Mouse (Mus musculus) liver, embryonic 11.5 days (tissue): ENCODE results near the gene Olfr766-ps1. TPM values are rescaled to one million over a fixed set of nuclear protein-coding genes. Genes with fewer than 3 reads are reported as not detected.

Experiments
- ATAC-seq: fragments of 200-750 bp; cut with Nextera tagmentation; replicated peaks from 2 replicates; pipeline ENCODE4 v1.8.0; 2017; ENCODE audit warnings: moderate number of reproducible peaks, mild to moderate bottlenecking, moderate TSS enrichment, moderate library complexity; ENCODE audit not compliant: low FRiP score
- DNase-seq: peaks from one replicate; pipeline ENCODE4 v3.0.0-alpha.2; 2017; ENCODE audit warnings: low spot score
- H3K27ac ChIP-seq: fragments of 300-500 bp; sonication (generic); 2 replicates; pipeline ENCODE4 v1.5.1; 2014; ENCODE audit warnings: mild to moderate bottlenecking, low read depth, low read length, control low read depth
- H3K27me3 ChIP-seq: fragments of 300-500 bp; sonication (generic); replicated peaks from 2 replicates; pipeline ENCODE4 v1.6.1; 2014; ENCODE audit warnings: low read length, mixed read lengths; ENCODE audit not compliant: control insufficient read depth, insufficient read depth
- H3K36me3 ChIP-seq: fragments of 300-500 bp; sonication (generic); 2 replicates; pipeline ENCODE4 v1.6.1; 2014; ENCODE audit warnings: mild to moderate bottlenecking, low read length, moderate library complexity, mixed read lengths; ENCODE audit not compliant: control insufficient read depth, insufficient read depth
- H3K4me1 ChIP-seq: fragments of 300-500 bp; sonication (generic); replicated peaks from 2 replicates; pipeline ENCODE4 v1.6.1; 2014; ENCODE audit warnings: low read length, mixed read lengths; ENCODE audit not compliant: control insufficient read depth, insufficient read depth
- H3K4me2 ChIP-seq: fragments of 300-500 bp; sonication (generic); 2 replicates; pipeline ENCODE4 v1.6.1; 2014; ENCODE audit warnings: mild to moderate bottlenecking, control low read depth, moderate library complexity
- H3K4me3 ChIP-seq: fragments of 300-500 bp; sonication (generic); 2 replicates; pipeline ENCODE4 v1.5.1; 2014; ENCODE audit warnings: low read depth, low read length, control low read depth
- H3K9ac ChIP-seq: fragments of 300-500 bp; sonication (generic); 2 replicates; pipeline ENCODE4 v1.6.1; 2014; ENCODE audit warnings: low read depth, low read length, control low read depth
- H3K9me3 ChIP-seq: fragments of 300-500 bp; sonication (generic); 2 replicates; pipeline ENCODE4 v1.6.1; 2016; ENCODE audit warnings: low read length, inconsistent platforms, mixed read lengths; ENCODE audit not compliant: control insufficient read depth
- WGBS: fragments of 180-500 bp; shearing (Covaris S2); extraction: QIAGEN DNeasy Blood & Tissue Kit; methylation state at CpG from one replicate; pipeline ENCODE4 v1.1.7; 2014; 5-methylcytosine and 5-hydroxymethylcytosine counted together
- polyA plus RNA-seq: library from polyadenylated mRNA; unstranded; fragments of >200 nt; fragmentation: Nextera tagmentation; extraction: Ambion mirVana; gene quantifications from 2 replicates; pipeline ENCODE4 v1.2.1, GENCODE M21; 2014

Olfr766-ps1 gene
- polyA plus RNA-seq, 1 experiment from 2014 or later, result not detected

- Histone ChIP-seq H3K36me3 (no peaks in the 10 kb centered on the region), H3K4me2 (no peak overlapping the region), H3K27me3 (no peaks in the 10 kb centered on the region), H3K9me3 (no peaks in the 10 kb centered on the region), H3K4me1 (no peaks in the 10 kb centered on the region), H3K27ac (no peak overlapping the region), H3K9ac (no peak overlapping the region), H3K4me3 (no peak overlapping the region)
- 59% methylated on average over 3 of the region's 3 CpGs for WGBS
- DNase-seq (no peak), ATAC-seq (peak; percentile 64; the same call in 1 of the 2 replicates)
Measured at GRCm38 (mm10) chr10:129026018-129026662, 42.6 kb downstream of the Olfr766-ps1 start.

- no peaks in the 10 kb centered on the region for H3K4me1 ChIP-seq
- peak; percentile 39; the same call in 1 of the 2 replicates for ATAC-seq
Measured at GRCm38 (mm10) chr10:129023319-129023718, 45.5 kb downstream of the Olfr766-ps1 start.

DNA sequence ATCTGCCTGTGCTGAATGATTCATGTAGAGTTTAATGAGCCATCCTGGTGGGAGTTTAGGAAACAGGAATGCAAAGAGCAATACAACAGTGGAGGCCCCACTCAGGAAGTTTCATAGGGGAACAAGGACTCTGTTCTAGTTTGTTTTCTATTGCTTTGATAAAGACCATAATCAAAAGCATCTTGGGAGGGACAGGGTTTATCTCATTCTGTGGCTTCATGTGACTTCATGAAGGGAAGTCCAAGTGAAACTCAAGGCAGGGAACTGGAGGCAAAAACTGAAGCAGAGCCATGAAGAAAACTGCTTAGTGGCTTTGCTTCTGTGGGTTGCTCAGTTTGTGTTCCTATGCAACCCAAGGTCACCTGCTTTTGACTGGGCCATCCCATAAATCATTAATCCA, 54.3 kb downstream of the Olfr766-ps1 start:
- Histone ChIP-seq H3K9me3 (no peaks in the 10 kb centered on the region), H3K4me1 (no peaks in the 10 kb centered on the region), H3K27me3 (no peaks in the 10 kb centered on the region), H3K36me3 (no peaks in the 10 kb centered on the region), H3K27ac (no peak overlapping the region), H3K4me2 (no peak overlapping the region), H3K4me3 (no peak overlapping the region), H3K9ac (no peak overlapping the region)
- ATAC-seq (no peak), DNase-seq (no peak)

More at GRCm38 (mm10) chr10:129023319-129023718, 45.5 kb downstream of the Olfr766-ps1 start:
- H3K4me3 ChIP-seq, result no peak overlapping the region
- no peaks in the 10 kb centered on the region for H3K27me3 ChIP-seq
- no peak overlapping the region for H3K9ac ChIP-seq
- H3K9me3 ChIP-seq, result no peaks in the 10 kb centered on the region
- H3K27ac ChIP-seq, result no peak overlapping the region
- no peaks in the 10 kb centered on the region for H3K36me3 ChIP-seq
- H3K4me2 ChIP-seq, result no peak overlapping the region
- DNase-seq, result no peak

Other genes starting within 250 kb of the Olfr766-ps1 start
- 114 and 116 TPM in 2 replicates for gene Ormdl2, start 247.3 kb downstream of the Olfr766-ps1 start, polyA plus RNA-seq
- 3.3 and 3.5 TPM in 2 replicates for gene Gdf11, start 177.3 kb downstream of the Olfr766-ps1 start, polyA plus RNA-seq
- 193 and 198 TPM in 2 replicates for gene Cd63, start 168.0 kb downstream of the Olfr766-ps1 start, polyA plus RNA-seq
- 11.1 and 13.1 TPM in 2 replicates for gene Rdh5, start 146.1 kb downstream of the Olfr766-ps1 start, polyA plus RNA-seq
- 128 and 140 TPM in 2 replicates for gene Bloc1s1, start 144.9 kb downstream of the Olfr766-ps1 start, polyA plus RNA-seq
- 0.14 and 0.21 TPM in 2 replicates for gene Itga7, start 135.2 kb downstream of the Olfr766-ps1 start, polyA plus RNA-seq
- not detected in 2 replicates for gene Mettl7b, start 108.0 kb downstream of the Olfr766-ps1 start, polyA plus RNA-seq
- not detected in 2 replicates for gene Olfr9, start 79.5 kb downstream of the Olfr766-ps1 start, polyA plus RNA-seq
- not detected in 2 replicates for gene Olfr763, start 58.2 kb downstream of the Olfr766-ps1 start, polyA plus RNA-seq
- gene Olfr764-ps1, start 29.1 kb downstream of the Olfr766-ps1 start, polyA plus RNA-seq, result not detected in 2 replicates
- not detected in 2 replicates for gene Olfr765, start 19.0 kb downstream of the Olfr766-ps1 start, polyA plus RNA-seq
- not detected in 2 replicates for gene Olfr767, start 13.9 kb upstream of the Olfr766-ps1 start, polyA plus RNA-seq
- gene Olfr768, start 30.4 kb upstream of the Olfr766-ps1 start, polyA plus RNA-seq, result not detected in 2 replicates
- not detected in 2 replicates for gene Olfr769, start 48.9 kb upstream of the Olfr766-ps1 start, polyA plus RNA-seq
- not detected in 2 replicates for gene Olfr770, start 70.0 kb upstream of the Olfr766-ps1 start, polyA plus RNA-seq
- gene Olfr771, start 95.8 kb upstream of the Olfr766-ps1 start, polyA plus RNA-seq, result not detected in 2 replicates
- gene Olfr772, start 108.9 kb upstream of the Olfr766-ps1 start, polyA plus RNA-seq, result not detected in 2 replicates
- not detected in 2 replicates for gene Olfr773, start 118.4 kb upstream of the Olfr766-ps1 start, polyA plus RNA-seq
- not detected in 2 replicates for gene Olfr774, start 167.2 kb upstream of the Olfr766-ps1 start, polyA plus RNA-seq
- not detected in 2 replicates for gene Olfr775, start 179.4 kb upstream of the Olfr766-ps1 start, polyA plus RNA-seq
- gene Olfr776, start 190.2 kb upstream of the Olfr766-ps1 start, polyA plus RNA-seq, result not detected in 2 replicates
- not detected in 2 replicates for gene Olfr777, start 202.5 kb upstream of the Olfr766-ps1 start, polyA plus RNA-seq
- gene Olfr780, start 249.1 kb upstream of the Olfr766-ps1 start, polyA plus RNA-seq, result not detected in 2 replicates